Mouse (Mus musculus): Measurements from ENCODE around the gene Add2.
A peak's percentile ranks its signal among the peaks of the same experiment; 100 is the strongest.

DNA sequence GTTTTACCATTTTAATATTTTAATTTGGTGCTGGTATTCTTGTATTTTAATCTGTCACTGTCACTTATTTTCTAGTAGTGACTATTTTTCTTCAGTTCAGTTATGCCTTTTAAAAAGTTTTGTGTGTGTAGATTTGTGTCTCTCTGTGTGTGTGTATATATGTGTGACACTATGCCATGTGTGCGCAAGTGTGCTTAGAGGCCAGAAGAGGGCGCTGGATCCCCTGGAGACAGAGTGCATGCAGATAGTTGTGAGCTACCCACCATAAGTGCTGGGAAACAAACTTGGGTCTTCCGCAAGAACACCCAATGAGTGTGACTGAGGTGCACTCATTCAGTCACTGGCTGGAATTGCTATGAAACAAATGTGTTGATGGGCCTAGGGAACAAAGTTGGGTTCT, 107.7 kb downstream of the Add2 start:
- TF ChIP-seq CTCF (IDR thresholded peaks at IDR 0.05; ENCODE audit: low read depth), result peak; percentile 27
- TF ChIP-seq EP300 (IDR thresholded peaks at IDR 0.05; ENCODE audit: low read depth), result no peak

Measured in liver, postnatal 0 days (tissue).